Mouse (Mus musculus): ENCODE data around the gene En2.

- TF ChIP-seq EP300 (IDR thresholded peaks at IDR 0.05; ENCODE audit: insufficient read depth, low read depth, low read length), result no peak
- TF ChIP-seq POLR2A (IDR thresholded peaks at IDR 0.05; ENCODE audit: insufficient read depth, low read depth, low read length), result no peak
Observed at GRCm38 (mm10) chr5:28174086-28174485, 8.6 kb downstream of the En2 start.
